Mouse (Mus musculus) right cerebral cortex, postnatal 36 days (tissue): ENCODE measurements at regions not wholly inside any gene's neighbourhood (a gene's known extent, or its start where the extent isn't known, plus 50 kb on each side); places are given as distances from the start of the nearest gene placed in this dataset.

Source experiments
- DNase-seq, 2 experiments: peaks; one replicate each; pipeline ENCODE4 v3.0.0; 2022; ENCODE audit warnings: low spot score in 2 of 2, mixed read lengths in 1 of 2

GRCm38 (mm10) chr7:123642596-123642995 is 142.3 kb upstream of the Zkscan2 start:
- DNase-seq, result no peak

- DNase-seq, result no peak
Observed at GRCm38 (mm10) chr7:123643426-123643825, 143.2 kb upstream of the Zkscan2 start.

- no peak for DNase-seq
Observed at GRCm38 (mm10) chr7:123645521-123645920, 145.3 kb upstream of the Zkscan2 start.

DNA sequence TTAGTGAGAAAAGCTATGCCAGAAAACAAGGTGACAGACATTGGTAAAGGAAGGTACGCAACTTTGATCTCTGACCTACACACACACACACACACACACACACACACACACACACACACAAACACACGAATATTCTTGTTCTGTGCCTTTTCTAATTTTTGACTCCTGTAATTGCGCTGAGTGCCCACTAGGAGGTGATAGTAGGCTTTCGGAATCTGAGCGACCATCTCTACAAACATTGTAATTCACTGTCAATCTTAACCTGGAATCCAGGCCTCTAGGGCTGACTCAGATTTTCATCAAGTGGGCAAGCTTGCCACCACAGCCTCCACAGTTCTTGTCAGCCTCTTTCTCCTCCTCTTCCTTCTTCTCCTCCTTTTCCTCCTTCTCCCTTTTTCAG is 165.2 kb upstream of the Zkscan2 start:
- no peak for DNase-seq

- DNase-seq, result no peak
Observed at GRCm38 (mm10) chr7:123684762-123685161, 184.5 kb upstream of the Zkscan2 start.

DNA sequence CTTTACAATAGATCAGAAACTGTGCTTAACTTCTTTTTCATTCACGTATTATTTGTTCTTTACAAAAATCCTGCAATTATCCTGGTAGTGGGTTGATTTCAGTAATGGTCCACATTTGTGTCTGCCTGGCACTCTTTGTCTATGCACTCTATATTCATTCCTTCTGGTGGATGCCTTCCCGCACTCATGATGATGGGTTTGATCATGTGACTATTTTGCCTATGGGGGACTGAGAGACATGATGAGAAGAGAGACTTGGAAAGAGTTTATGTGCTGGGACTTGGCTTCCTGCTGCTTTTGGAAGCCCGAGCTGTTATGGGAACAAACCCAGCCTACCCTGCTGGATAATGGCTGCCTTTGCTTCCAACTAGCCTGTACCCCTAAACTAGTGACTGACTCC is 186.3 kb upstream of the Zkscan2 start:
- DNase-seq, result no peak

- DNase-seq, result no peak
Observed at GRCm38 (mm10) chr7:123731016-123731415, 230.8 kb upstream of the Zkscan2 start.

DNA sequence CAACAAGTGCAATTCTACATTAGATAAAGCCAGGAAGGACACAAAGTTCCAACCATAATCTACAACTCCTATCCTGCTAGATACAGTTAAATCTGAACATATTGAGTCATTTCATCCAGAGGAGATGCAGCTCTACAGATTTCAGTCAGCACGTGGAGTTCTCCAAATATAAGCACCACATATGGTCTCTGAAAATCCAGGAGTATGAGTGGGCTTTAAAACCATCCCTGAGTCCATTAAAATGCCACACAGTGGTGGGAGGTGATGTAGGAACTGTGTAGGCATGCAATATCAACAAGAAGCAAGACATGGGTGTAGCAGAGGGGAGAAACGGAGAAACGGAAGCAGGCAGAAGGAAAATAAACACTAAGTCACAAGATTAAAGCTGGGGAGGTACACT is 232.8 kb upstream of the Zkscan2 start:
- DNase-seq, result peak; percentile 32 to 63

- no peak for DNase-seq
Observed at GRCm38 (mm10) chr7:123747986-123748385, 234.7 kb upstream of the Hs3st4 start.

DNA sequence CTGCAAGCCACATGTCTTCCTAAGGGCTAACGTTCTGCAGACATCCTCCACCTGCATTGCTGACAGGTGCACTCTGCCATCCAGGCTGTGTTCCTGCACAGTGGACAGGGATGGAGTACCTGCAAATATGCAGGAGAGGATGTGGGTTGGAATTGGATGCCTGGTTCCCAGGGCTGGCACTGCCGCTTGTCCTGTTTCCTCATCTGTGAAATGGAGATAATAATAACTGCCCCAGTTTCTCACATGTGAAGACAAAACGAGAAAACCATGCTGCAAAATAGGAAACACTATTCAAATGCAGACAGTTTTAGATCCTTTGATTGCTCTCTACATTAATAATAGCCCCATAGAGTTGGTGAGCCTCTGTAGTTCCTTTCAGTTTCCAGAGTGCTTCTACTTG is 229.4 kb upstream of the Hs3st4 start:
- DNase-seq, result peak in 1 of 2 experiments; percentile 35

DNA sequence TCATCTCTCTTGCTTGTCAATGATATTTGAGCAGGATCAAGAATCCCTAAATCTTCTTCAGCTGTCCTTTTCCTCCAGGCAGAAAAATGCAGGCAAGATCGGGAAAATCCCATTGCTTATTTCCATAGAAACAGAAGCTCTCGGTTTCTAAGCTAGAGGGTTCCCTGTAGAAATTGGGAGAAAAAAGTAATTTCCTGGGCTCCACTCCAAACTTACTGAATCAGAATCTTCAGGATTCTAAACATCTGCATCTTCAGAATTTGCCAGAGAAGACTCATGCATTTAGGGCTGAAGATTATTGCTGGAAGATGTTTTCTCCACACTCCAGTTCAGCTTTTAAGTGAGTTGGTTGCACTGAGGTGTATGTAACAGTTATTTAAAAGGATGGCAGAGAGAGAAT is 187.6 kb upstream of the Hs3st4 start:
- DNase-seq, result no peak

DNA sequence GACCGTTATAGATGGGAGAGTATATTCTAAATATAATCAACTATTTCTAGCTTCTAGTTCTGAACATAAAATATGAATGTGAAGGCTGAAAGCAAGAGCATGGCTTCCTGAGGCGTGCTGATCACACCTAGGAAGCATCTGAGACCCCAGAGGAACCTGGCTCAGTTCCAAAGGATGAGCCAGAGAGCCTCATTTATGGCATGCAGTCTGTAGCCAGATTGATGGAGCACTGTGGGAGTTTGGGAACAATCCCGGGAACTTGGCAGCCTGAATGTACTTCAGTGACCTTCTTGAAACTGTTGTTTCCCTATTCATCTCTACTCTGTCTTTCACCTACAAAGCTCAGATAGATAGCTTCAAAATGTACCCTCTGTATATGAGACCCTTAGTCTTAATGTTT is 186.6 kb upstream of the Hs3st4 start:
- no peak for DNase-seq

- DNase-seq, result peak in 1 of 2 experiments; percentile 11
Observed at GRCm38 (mm10) chr7:123805650-123806049, 177.0 kb upstream of the Hs3st4 start.

- peak in 1 of 2 experiments; percentile 15 for DNase-seq
Observed at GRCm38 (mm10) chr7:123823976-123824375, 158.7 kb upstream of the Hs3st4 start.

DNA sequence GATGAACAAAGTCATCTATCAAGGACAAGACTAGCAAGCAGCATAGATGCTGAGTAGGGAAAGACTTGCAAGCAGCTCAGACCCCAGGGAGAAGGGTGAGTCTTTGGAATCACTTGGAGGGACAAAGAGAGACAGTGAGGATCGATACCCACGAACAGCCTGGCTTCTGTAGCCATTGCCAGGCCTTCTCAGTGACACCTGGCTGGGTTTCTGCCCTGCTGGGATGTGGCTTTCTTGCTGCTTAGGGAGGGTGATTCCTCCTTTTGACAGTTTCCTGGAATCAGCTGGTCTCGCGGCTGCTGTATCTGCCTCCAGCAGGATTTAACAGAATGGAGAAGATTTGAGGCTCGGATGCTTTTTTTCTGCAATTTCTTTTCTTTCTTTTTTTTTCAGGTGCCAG is 156.3 kb upstream of the Hs3st4 start:
- no peak for DNase-seq

- no peak for DNase-seq
Observed at GRCm38 (mm10) chr7:123842552-123842951, 140.1 kb upstream of the Hs3st4 start.

- DNase-seq, result no peak
Observed at GRCm38 (mm10) chr7:123847081-123847480, 135.6 kb upstream of the Hs3st4 start.

DNA sequence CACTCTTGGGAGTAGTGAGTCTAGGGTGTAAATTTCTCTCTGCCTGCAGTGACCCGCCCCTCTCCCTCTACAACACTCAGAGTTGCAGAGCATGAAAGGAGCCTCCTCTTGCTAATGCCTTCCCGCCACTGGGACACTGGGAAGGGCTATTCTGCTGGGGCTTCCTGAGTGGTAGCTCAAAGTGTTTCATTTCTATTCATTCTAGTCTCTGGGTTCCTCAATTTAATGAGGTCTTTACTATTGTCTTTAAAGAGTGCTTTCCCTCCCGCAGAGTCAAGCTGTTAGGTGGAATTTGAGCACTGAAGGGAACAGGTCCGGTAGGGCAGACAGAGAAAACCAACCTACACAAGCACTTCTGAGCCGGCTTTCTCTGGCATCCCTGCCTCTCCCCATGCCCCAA is 134.0 kb upstream of the Hs3st4 start:
- no peak for DNase-seq

- DNase-seq, result no peak
Observed at GRCm38 (mm10) chr7:123849220-123849619, 133.4 kb upstream of the Hs3st4 start.

DNA sequence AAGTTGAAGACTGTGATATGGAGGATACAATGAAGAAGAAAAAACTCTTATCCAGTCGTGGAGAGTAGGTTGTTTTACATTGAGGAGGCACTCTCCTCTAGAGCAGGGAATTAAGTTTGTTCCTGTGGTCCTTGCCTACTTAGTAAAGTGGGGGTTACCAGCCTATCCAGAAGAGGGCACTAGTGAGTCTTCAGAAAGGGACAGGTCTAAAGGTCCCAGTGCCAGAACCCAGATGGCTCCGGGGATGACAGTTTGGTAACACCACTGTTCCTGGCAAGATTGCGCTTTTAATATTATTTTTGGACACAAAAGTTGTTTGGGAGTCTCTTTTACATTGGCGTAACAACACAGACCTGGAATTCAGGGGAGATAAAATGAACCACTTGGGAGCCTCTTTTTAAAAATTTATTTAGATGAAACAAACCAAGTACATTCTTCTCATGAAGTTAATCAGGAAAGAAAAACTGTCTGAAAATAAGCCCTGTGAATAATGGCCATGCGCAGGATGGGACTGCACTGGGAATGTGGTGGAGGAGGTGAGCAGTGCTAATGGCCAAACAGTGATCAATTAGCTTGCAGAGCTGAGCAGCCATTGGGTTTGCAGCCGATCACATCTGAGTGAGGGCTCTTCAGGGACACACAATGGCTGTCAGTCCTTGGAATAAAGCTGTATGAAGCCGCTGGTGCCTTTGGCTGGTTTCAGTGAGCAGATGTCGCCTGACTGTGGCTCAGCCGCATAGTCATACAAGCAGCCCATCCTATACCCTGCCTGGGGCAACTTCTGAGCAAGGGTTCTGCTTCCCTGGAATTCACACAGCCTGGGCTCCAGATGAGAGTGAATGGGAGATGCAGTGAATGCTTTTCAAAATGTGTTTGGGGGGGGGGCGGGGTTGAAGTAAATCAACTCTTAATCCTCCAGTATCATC is 132.1 kb upstream of the Hs3st4 start:
- no peak for DNase-seq

- no peak for DNase-seq
Observed at GRCm38 (mm10) chr7:123857539-123857938, 125.1 kb upstream of the Hs3st4 start.

GRCm38 (mm10) chr7:123861706-123862105 is 121.0 kb upstream of the Hs3st4 start:
- peak; percentile 1 to 34 for DNase-seq

GRCm38 (mm10) chr7:123896759-123897444 is 85.8 kb upstream of the Hs3st4 start:
- DNase-seq, result no peak
